Mouse (Mus musculus) ES-CJ7 (cell line): ENCODE measurements around the gene M1ap.

Experiments used
- DNase-seq: peaks from one replicate; pipeline ENCODE4 v3.0.0; 2011; ENCODE audit warnings: low read depth, low spot score

Gene M1ap

GRCm38 (mm10) chr6:83033249-83034185, 86.8 kb downstream of the M1ap start, which contains the start of the genes Dok1 and Loxl3:
TSS of gene Dok1 (minus strand) at chr6:83033471.
TSS of gene Loxl3 (plus strand) at chr6:83034173.
- DNase-seq: peak; percentile 79

GRCm38 (mm10) chr6:83034463-83035055, 87.9 kb downstream of the M1ap start:
- no peak for DNase-seq

GRCm38 (mm10) chr6:83037188-83037587, 90.5 kb downstream of the M1ap start:
- no peak for DNase-seq

GRCm38 (mm10) chr6:83038496-83039012, 91.9 kb downstream of the M1ap start:
- DNase-seq: peak; percentile 97

- no peak for DNase-seq
These were observed 93.9 kb downstream of the M1ap start for GRCm38 (mm10) chr6:83040601-83041000.

- peak; percentile 44 for DNase-seq
These were observed 96.9 kb downstream of the M1ap start for GRCm38 (mm10) chr6:83043561-83043960.

- no peak for DNase-seq
These were observed 97.3 kb downstream of the M1ap start for GRCm38 (mm10) chr6:83043993-83044392.

- DNase-seq: no peak
These were observed 98.0 kb downstream of the M1ap start for GRCm38 (mm10) chr6:83044742-83045141.

GRCm38 (mm10) chr6:83049367-83049766, 102.7 kb downstream of the M1ap start:
- no peak for DNase-seq

GRCm38 (mm10) chr6:83053136-83053960, 106.6 kb downstream of the M1ap start:
- DNase-seq: peak; percentile 27

GRCm38 (mm10) chr6:83054074-83054851, 107.6 kb downstream of the M1ap start, which contains the start of gene Aup1:
TSS of gene Aup1 (plus strand) at chr6:83054521.
- DNase-seq: peak; percentile 99

- DNase-seq: peak; percentile 53
These were observed 108.2 kb downstream of the M1ap start, which contains the start of gene Htra2 for GRCm38 (mm10) chr6:83054871-83055431. TSS of gene Htra2 (minus strand) at chr6:83055273.

GRCm38 (mm10) chr6:83057790-83058189, 111.1 kb downstream of the M1ap start, which contains the start of gene Dqx1:
TSS of gene Dqx1 (plus strand) at chr6:83057844.
- DNase-seq: peak; percentile 86

GRCm38 (mm10) chr6:83058725-83059124, 112.0 kb downstream of the M1ap start:
- DNase-seq: no peak

GRCm38 (mm10) chr6:83065995-83066394, 119.3 kb downstream of the M1ap start:
- DNase-seq: no peak

GRCm38 (mm10) chr6:83066441-83066840, 119.7 kb downstream of the M1ap start:
- DNase-seq: peak; percentile 57

GRCm38 (mm10) chr6:83068221-83068620, 121.5 kb downstream of the M1ap start:
- DNase-seq: peak; percentile 58

- DNase-seq: no peak
These were observed 122.2 kb downstream of the M1ap start for GRCm38 (mm10) chr6:83068706-83069487.

- no peak for DNase-seq
These were observed 123.0 kb downstream of the M1ap start for GRCm38 (mm10) chr6:83069488-83070246.
